Mouse (Mus musculus) liver, embryonic 14.5 days (tissue): ENCODE results near the gene Vps52. TPM values are rescaled to one million over a fixed set of nuclear protein-coding genes. Genes with fewer than 3 reads are reported as not detected.

ENCODE experiments used
- ATAC-seq: fragments of 200-750 bp; cut with Nextera tagmentation; 2 replicates; pipeline ENCODE4 v1.8.0; 2017; ENCODE audit warnings: moderate number of reproducible peaks, mild to moderate bottlenecking, moderate library complexity; ENCODE audit not compliant: insufficient read depth
- DNase-seq, 3 experiments: peaks; one replicate each; pipeline ENCODE4 v3.0.0-alpha.2; 2012 to 2013; ENCODE audit warnings: low read depth in 3 of 3, low spot score in 3 of 3
- H3K27ac ChIP-seq: fragments of 300-500 bp; sonication (generic); 2 replicates; pipeline ENCODE4 v1.5.1; 2014; ENCODE audit warnings: moderate library complexity, mild to moderate bottlenecking, control low read depth, inconsistent platforms
- H3K27me3 ChIP-seq: fragments of 300-500 bp; sonication (generic); 2 replicates; pipeline ENCODE4 v1.6.1; 2014; ENCODE audit warnings: mild to moderate bottlenecking, low read length, moderate library complexity; ENCODE audit not compliant: control insufficient read depth, insufficient read depth
- H3K36me3 ChIP-seq: fragments of 300-500 bp; sonication (generic); replicated peaks from 2 replicates; pipeline ENCODE4 v1.6.1; 2014; ENCODE audit warnings: low read depth; ENCODE audit not compliant: control insufficient read depth, insufficient read depth
- H3K4me1 ChIP-seq, 2 experiments: fragments of 200-500 bp in 1 of 2; fragments of 300-500 bp in 1 of 2; sonication (generic) in 1 of 2; replicated peaks; 2 replicates each; pipeline ENCODE4 v1.6.1; 2012 to 2014; ENCODE audit warnings: antibody characterized with exemption in 1 of 2, inconsistent platforms in 1 of 2, low read length in 1 of 2; ENCODE audit not compliant: control insufficient read depth in 2 of 2, insufficient read depth in 2 of 2
- H3K4me2 ChIP-seq: fragments of 300-500 bp; sonication (generic); 2 replicates; pipeline ENCODE4 v1.6.1; 2014; ENCODE audit warnings: low read depth, mild to moderate bottlenecking, control low read depth, moderate library complexity
- H3K4me3 ChIP-seq, 2 experiments: fragments of 200-500 bp in 1 of 2; fragments of 300-500 bp in 1 of 2; sonication (generic) in 1 of 2; 2 replicates each; pipeline ENCODE4 v1.5.1; 2012 to 2014; ENCODE audit warnings: low read depth in 2 of 2, low read length in 2 of 2, mild to moderate bottlenecking in 2 of 2, control low read depth in 1 of 2, inconsistent platforms in 1 of 2, moderate library complexity in 1 of 2; ENCODE audit not compliant: insufficient read depth in 1 of 2
- H3K9ac ChIP-seq: fragments of 300-500 bp; sonication (generic); replicated peaks from 2 replicates; pipeline ENCODE4 v1.6.1; 2014; ENCODE audit warnings: mild to moderate bottlenecking, control low read depth, moderate library complexity
- H3K9me3 ChIP-seq: fragments of 300-500 bp; sonication (generic); 2 replicates; pipeline ENCODE4 v1.6.1; 2016; ENCODE audit warnings: low read length, mixed read lengths; ENCODE audit not compliant: control insufficient read depth
- CTCF ChIP-seq: IDR thresholded peaks from 2 replicates; pipeline ENCODE4 v1.5.1; 2016; ENCODE audit warnings: antibody characterized with exemption, low read depth, control low read depth
- EP300 ChIP-seq: IDR thresholded peaks from 2 replicates; pipeline ENCODE4 v1.6.1; 2016; ENCODE audit warnings: antibody characterized with exemption, low read depth
- WGBS: fragments of 180-500 bp; shearing (Covaris S2); extraction: QIAGEN DNeasy Blood & Tissue Kit; methylation state at CpG from one replicate; pipeline ENCODE4 v1.1.7; 2014; ENCODE audit not compliant: insufficient replicate concordance; 5-methylcytosine and 5-hydroxymethylcytosine counted together
- polyA plus RNA-seq, 2 experiments: library from polyadenylated mRNA; depleted of rRNA in 1 of 2; stranded (reverse) in 1 of 2; unstranded in 1 of 2; fragments of >200 nt; fragmentation: Nextera tagmentation in 1 of 2; extraction: Ambion mirVana in 1 of 2; gene quantifications; 2 replicates each; pipeline versions ENCODE4 v1.2.1 to v1.2.3; 2012 to 2014

Gene Vps52
- polyA plus RNA-seq, 2 experiments, result 15.2 to 17.4 TPM

GRCm38 (mm10) chr17:33929371-33930279 is 26.0 kb upstream of the Vps52 start, which contains the start of gene Rgl2:
Rgl2 (plus strand) TSS chr17:33929543.
- Histone ChIP-seq H3K27me3 (no peaks in the 10 kb centered on the region), H3K27ac (peak within 1 kb of the TSS; percentile 83), H3K4me2 (peak within 1 kb of the TSS; percentile 100), H3K9ac (peak within 1 kb of the TSS; percentile 79), H3K36me3 (peaks cover 2% of the 10 kb centered on the region; the same call in 1 of the 2 replicates), H3K4me1 (peaks cover 2 to 4% of the 10 kb centered on the region in 2 experiments; a peak in 2 of 4 replicates), H3K4me3 (peak within 1 kb of the TSS; percentile 85 to 88), H3K9me3 (no peaks in the 10 kb centered on the region)
- ATAC-seq (peak; percentile 83), DNase-seq (peak; percentile 87)
- TF ChIP-seq CTCF (peak; percentile 66), EP300 (peak; percentile 62)
- under 1% methylated on average over 76 of the region's 80 CpGs for WGBS

GRCm38 (mm10) chr17:33930280-33931158 is 25.1 kb upstream of the Vps52 start:
- Histone ChIP-seq H3K36me3 (peaks cover 2% of the 10 kb centered on the region; the same call in 1 of the 2 replicates), H3K9ac (peak overlapping the region; percentile 79), H3K4me3 (peak overlapping the region; percentile 74 to 88), H3K27ac (peak overlapping the region; percentile 83), H3K27me3 (no peaks in the 10 kb centered on the region), H3K4me2 (peak overlapping the region; percentile 100), H3K9me3 (no peaks in the 10 kb centered on the region), H3K4me1 (peaks cover 2 to 4% of the 10 kb centered on the region in 2 experiments; a peak in 2 of 4 replicates)
- TF ChIP-seq CTCF (no peak; the same call in 1 of the 2 replicates), EP300 (no peak)
- ATAC-seq (peak; percentile 9; the same call in 1 of the 2 replicates), DNase-seq (peak in 1 of 3 experiments; percentile 71)
- WGBS, result 1% methylated on average over 45 of the region's 45 CpGs

GRCm38 (mm10) chr17:33931159-33931866 is 24.3 kb upstream of the Vps52 start:
- Histone ChIP-seq H3K4me1 (peaks cover 2 to 4% of the 10 kb centered on the region in 2 experiments; a peak in 2 of 4 replicates), H3K9me3 (no peaks in the 10 kb centered on the region), H3K36me3 (peaks cover 2% of the 10 kb centered on the region; the same call in 1 of the 2 replicates), H3K4me2 (peak overlapping the region; percentile 100), H3K9ac (no peak overlapping the region; the same call in none of the 2 replicates), H3K4me3 (peak overlapping the region; percentile 74 to 88; a peak in 3 of 4 replicates), H3K27ac (no peak overlapping the region; the same call in 1 of the 2 replicates), H3K27me3 (no peaks in the 10 kb centered on the region)
- ATAC-seq (no peak), DNase-seq (no peak)
- 46% methylated on average over 18 of the region's 18 CpGs for WGBS
- TF ChIP-seq EP300 (no peak), CTCF (no peak)

- H3K4me3 ChIP-seq, result no peak overlapping the region
- WGBS, result 89% methylated on average over 11 of the region's 11 CpGs
- TF ChIP-seq EP300, result no peak
- no peak for TF ChIP-seq CTCF
- ATAC-seq (no peak), DNase-seq (no peak)
- no peak overlapping the region for H3K9ac ChIP-seq
- no peak overlapping the region for H3K4me2 ChIP-seq
- no peak overlapping the region for H3K27ac ChIP-seq
- peaks cover 2% of the 10 kb centered on the region for H3K36me3 ChIP-seq
- peaks cover 2 to 4% of the 10 kb centered on the region in 2 experiments; a peak in 2 of 4 replicates for H3K4me1 ChIP-seq
- no peaks in the 10 kb centered on the region for H3K27me3 ChIP-seq
- no peaks in the 10 kb centered on the region for H3K9me3 ChIP-seq
These were observed 23.7 kb upstream of the Vps52 start for GRCm38 (mm10) chr17:33931947-33932346.
